Mouse (Mus musculus): ENCODE measurements around the gene Ttll11.

DNA sequence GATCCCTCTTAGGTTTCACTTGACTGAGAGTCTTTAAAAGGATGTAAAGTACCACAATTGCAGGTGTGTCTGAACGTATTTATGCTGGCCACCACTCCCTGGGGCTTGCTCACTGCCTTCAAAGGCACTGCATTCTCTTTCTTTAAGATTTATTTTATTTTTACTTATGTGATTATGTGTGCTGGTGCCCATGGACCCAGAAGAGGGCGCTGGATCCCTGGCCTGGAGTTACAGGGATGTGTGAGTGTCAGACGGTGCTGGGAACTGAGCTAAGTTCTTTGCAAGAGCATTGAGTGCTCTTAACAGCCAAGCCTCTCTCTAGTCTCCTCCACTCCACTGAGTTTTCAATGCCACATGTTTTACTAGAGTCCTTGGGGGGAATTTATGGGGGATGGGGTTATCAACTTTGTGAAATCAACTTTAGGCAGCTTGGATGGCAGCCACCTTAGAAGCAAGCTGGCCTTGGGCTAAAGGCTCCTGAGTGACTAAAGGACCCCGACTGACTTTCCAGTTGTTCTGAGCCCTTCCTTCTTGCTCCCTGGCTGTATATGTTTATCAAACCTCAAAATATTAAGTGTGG is 137.8 kb downstream of the Ttll11 start:
- TF ChIP-seq CTCF (IDR thresholded peaks at IDR 0.05; ENCODE audit: extremely low read depth, insufficient read length, insufficient replicate concordance, low read depth, low read length), result no peak
- TF ChIP-seq POLR2A (IDR thresholded peaks at IDR 0.05; ENCODE audit: low read depth, low read length), result no peak
